Mouse (Mus musculus) liver, embryonic 15.5 days (tissue): ENCODE data around the gene Stra8. TPM values are rescaled to one million over a fixed set of nuclear protein-coding genes. Genes with fewer than 3 reads are reported as not detected.
A peak's percentile ranks its signal among the peaks of the same experiment; 100 is the strongest.

Experiments
- ATAC-seq: fragments of 200-750 bp; cut with Nextera tagmentation; 2 replicates; pipeline ENCODE4 v1.8.0; 2017; ENCODE audit warnings: moderate number of reproducible peaks, mild to moderate bottlenecking, moderate library complexity; ENCODE audit not compliant: insufficient read depth
- H3K27ac ChIP-seq: fragments of 300-500 bp; sonication (generic); replicated peaks from 2 replicates; pipeline ENCODE4 v1.5.1; 2015; ENCODE audit warnings: mild to moderate bottlenecking, inconsistent platforms
- H3K27me3 ChIP-seq: fragments of 300-500 bp; sonication (generic); 2 replicates; pipeline ENCODE4 v1.6.1; 2015; ENCODE audit warnings: mild to moderate bottlenecking, inconsistent platforms
- H3K36me3 ChIP-seq: fragments of 300-500 bp; sonication (generic); replicated peaks from 2 replicates; pipeline ENCODE4 v1.6.1; 2015; ENCODE audit warnings: moderate library complexity, mild to moderate bottlenecking, inconsistent platforms
- H3K4me1 ChIP-seq: fragments of 300-500 bp; sonication (generic); replicated peaks from 2 replicates; pipeline ENCODE4 v1.6.1; 2015; ENCODE audit warnings: inconsistent platforms
- H3K4me2 ChIP-seq: fragments of 300-500 bp; sonication (generic); 2 replicates; pipeline ENCODE4 v1.6.1; 2015; ENCODE audit warnings: moderate library complexity, mild to moderate bottlenecking, inconsistent platforms
- H3K4me3 ChIP-seq: fragments of 300-500 bp; sonication (generic); replicated peaks from 2 replicates; pipeline ENCODE4 v1.5.1; 2015; ENCODE audit warnings: mild to moderate bottlenecking, inconsistent platforms
- H3K9ac ChIP-seq: fragments of 300-500 bp; sonication (generic); 2 replicates; pipeline ENCODE4 v1.6.1; 2015; ENCODE audit warnings: moderate library complexity, mild to moderate bottlenecking, inconsistent platforms
- H3K9me3 ChIP-seq: fragments of 300-500 bp; sonication (generic); replicated peaks from 2 replicates; pipeline ENCODE4 v1.6.1; 2016; ENCODE audit warnings: inconsistent platforms
- WGBS: fragments of 180-500 bp; shearing (Covaris S2); methylation state at CpG from one replicate; pipeline ENCODE4 v1.1.7; 2015; ENCODE audit warnings: mixed read lengths; ENCODE audit not compliant: insufficient replicate concordance; 5-methylcytosine and 5-hydroxymethylcytosine counted together
- polyA plus RNA-seq: library from polyadenylated mRNA; unstranded; fragments of >200 nt; fragmentation: Nextera tagmentation; extraction: Ambion mirVana; gene quantifications from 2 replicates; pipeline ENCODE4 v1.2.1, GENCODE M21; 2015

Stra8 gene
- polyA plus RNA-seq, 1 experiment from 2014 or later = not detected

- 46% methylated on average over 5 of the region's 5 CpGs for WGBS
Observed at GRCm38 (mm10) chr6:34943499-34943898, 23.5 kb downstream of the Stra8 start.

GRCm38 (mm10) chr6:34946486-34947079 lies 26.6 kb downstream of the Stra8 start:
- ATAC-seq = no peak
- no peaks in the 10 kb centered on the region for H3K36me3 ChIP-seq
- H3K9me3 ChIP-seq = no peaks in the 10 kb centered on the region
- no peak overlapping the region for H3K27ac ChIP-seq
- 46% methylated on average over 1 of the region's 1 CpGs for WGBS
- H3K9ac ChIP-seq = no peak overlapping the region
- H3K4me2 ChIP-seq = no peak overlapping the region
- no peaks in the 10 kb centered on the region for H3K4me1 ChIP-seq
- no peaks in the 10 kb centered on the region for H3K27me3 ChIP-seq
- no peak overlapping the region for H3K4me3 ChIP-seq

More at GRCm38 (mm10) chr6:34943499-34943898, 23.5 kb downstream of the Stra8 start:
- H3K4me2 ChIP-seq = no peak overlapping the region
- no peak overlapping the region for H3K4me3 ChIP-seq
- H3K36me3 ChIP-seq = no peaks in the 10 kb centered on the region
- no peak overlapping the region for H3K27ac ChIP-seq
- H3K4me1 ChIP-seq = peaks cover 5% of the 10 kb centered on the region; the same call in 1 of the 2 replicates
- no peaks in the 10 kb centered on the region for H3K9me3 ChIP-seq
- H3K27me3 ChIP-seq = no peaks in the 10 kb centered on the region
- ATAC-seq = no peak
- no peak overlapping the region for H3K9ac ChIP-seq

GRCm38 (mm10) chr6:34948461-34948860 lies 28.5 kb downstream of the Stra8 start:
- no peak overlapping the region for H3K9ac ChIP-seq
- WGBS = 22% methylated on average over 10 of the region's 11 CpGs
- H3K4me3 ChIP-seq = no peak overlapping the region
- no peak overlapping the region for H3K27ac ChIP-seq
- no peaks in the 10 kb centered on the region for H3K27me3 ChIP-seq
- no peaks in the 10 kb centered on the region for H3K36me3 ChIP-seq
- ATAC-seq = no peak
- H3K4me2 ChIP-seq = no peak overlapping the region
- no peaks in the 10 kb centered on the region for H3K4me1 ChIP-seq
- no peaks in the 10 kb centered on the region for H3K9me3 ChIP-seq

- Histone ChIP-seq H3K36me3 (no peaks in the 10 kb centered on the region), H3K9ac (no peak overlapping the region), H3K27me3 (no peaks in the 10 kb centered on the region), H3K4me1 (peaks cover 6% of the 10 kb centered on the region), H3K4me2 (no peak overlapping the region), H3K27ac (no peak overlapping the region), H3K4me3 (no peak overlapping the region), H3K9me3 (no peaks in the 10 kb centered on the region)
- WGBS = 66% methylated on average over 7 of the region's 7 CpGs
- ATAC-seq = no peak
Observed at GRCm38 (mm10) chr6:34951518-34951917, 31.6 kb downstream of the Stra8 start.

GRCm38 (mm10) chr6:34951956-34952667 lies 32.1 kb downstream of the Stra8 start:
- Histone ChIP-seq H3K9ac (no peak overlapping the region), H3K4me3 (no peak overlapping the region), H3K27me3 (no peaks in the 10 kb centered on the region), H3K4me2 (no peak overlapping the region), H3K36me3 (no peaks in the 10 kb centered on the region), H3K4me1 (peaks cover 6% of the 10 kb centered on the region), H3K9me3 (no peaks in the 10 kb centered on the region), H3K27ac (no peak overlapping the region)
- WGBS = 46% methylated on average over 7 of the region's 7 CpGs
- no peak for ATAC-seq

- ATAC-seq = peak; percentile 51; the same call in 1 of the 2 replicates
- Histone ChIP-seq H3K9ac (no peak overlapping the region), H3K9me3 (no peaks in the 10 kb centered on the region), H3K4me3 (peak overlapping the region; percentile 18; the same call in 1 of the 2 replicates), H3K36me3 (no peaks in the 10 kb centered on the region), H3K27me3 (no peaks in the 10 kb centered on the region), H3K4me2 (peak overlapping the region; percentile 57), H3K27ac (no peak overlapping the region), H3K4me1 (peaks cover 6% of the 10 kb centered on the region)
- 44% methylated on average over 18 of the region's 18 CpGs for WGBS
Observed at GRCm38 (mm10) chr6:34954926-34955861, 35.2 kb downstream of the Stra8 start.

GRCm38 (mm10) chr6:34955862-34956241 lies 35.9 kb downstream of the Stra8 start:
- Histone ChIP-seq H3K27me3 (no peaks in the 10 kb centered on the region), H3K9me3 (no peaks in the 10 kb centered on the region), H3K36me3 (no peaks in the 10 kb centered on the region), H3K4me3 (no peak overlapping the region), H3K4me2 (peak overlapping the region; percentile 57), H3K27ac (no peak overlapping the region), H3K9ac (no peak overlapping the region), H3K4me1 (peaks cover 6% of the 10 kb centered on the region)
- ATAC-seq = no peak
- 41% methylated on average over 8 of the region's 8 CpGs for WGBS

- Histone ChIP-seq H3K9me3 (no peaks in the 10 kb centered on the region), H3K27me3 (no peaks in the 10 kb centered on the region), H3K36me3 (no peaks in the 10 kb centered on the region), H3K4me1 (peaks cover 6% of the 10 kb centered on the region), H3K27ac (no peak overlapping the region), H3K4me3 (no peak overlapping the region), H3K4me2 (no peak overlapping the region), H3K9ac (no peak overlapping the region)
- no peak for ATAC-seq
- WGBS = 67% methylated on average over 7 of the region's 7 CpGs
Observed at GRCm38 (mm10) chr6:34959131-34959530, 39.2 kb downstream of the Stra8 start.

GRCm38 (mm10) chr6:34964550-34964949 lies 44.6 kb downstream of the Stra8 start:
- no peaks in the 10 kb centered on the region for H3K36me3 ChIP-seq

GRCm38 (mm10) chr6:34965819-34966539 lies 46.0 kb downstream of the Stra8 start:
- H3K4me3 ChIP-seq = no peak overlapping the region
- no peak overlapping the region for H3K27ac ChIP-seq
- WGBS = 51% methylated on average over 6 of the region's 6 CpGs
- no peak for ATAC-seq
- no peaks in the 10 kb centered on the region for H3K27me3 ChIP-seq
- H3K36me3 ChIP-seq = no peaks in the 10 kb centered on the region
- H3K4me2 ChIP-seq = no peak overlapping the region
- H3K9me3 ChIP-seq = no peaks in the 10 kb centered on the region
- no peak overlapping the region for H3K9ac ChIP-seq
- no peaks in the 10 kb centered on the region for H3K4me1 ChIP-seq

More at GRCm38 (mm10) chr6:34964550-34964949, 44.6 kb downstream of the Stra8 start:
- H3K9me3 ChIP-seq = no peaks in the 10 kb centered on the region
- H3K4me3 ChIP-seq = no peak overlapping the region
- no peak overlapping the region for H3K9ac ChIP-seq
- H3K4me2 ChIP-seq = no peak overlapping the region
- no peaks in the 10 kb centered on the region for H3K27me3 ChIP-seq
- no peak overlapping the region for H3K27ac ChIP-seq
- 29% methylated on average over 2 of the region's 2 CpGs for WGBS
- no peaks in the 10 kb centered on the region for H3K4me1 ChIP-seq
- no peak for ATAC-seq
